Mouse (Mus musculus) activated CD4-positive, CD25-positive, alpha-beta regulatory T cell (primary cell): ENCODE measurements around the gene Taf1a. TPM values are rescaled to one million over a fixed set of nuclear protein-coding genes. Genes with fewer than 3 reads are reported as not detected.

Source experiments
- polyA plus RNA-seq, 2 experiments: library from polyadenylated mRNA; unstranded; fragments of 100-300 nt; shearing (Covaris generic); gene quantifications; one replicate each; pipeline ENCODE4 v1.2.1; 2017

Taf1a gene
- polyA plus RNA-seq = 10 to 100 TPM; 14.0 to 21.6 TPM

GRCm38 (mm10) chr1:183388426-183389406, at the start of gene Taf1a:
Gene Taf1a, plus strand, starts transcription at chr1:183388981.

GRCm38 (mm10) chr1:183369427-183370014, 19.3 kb upstream of the Taf1a start, which contains the start of gene Mia3:
Gene Mia3, minus strand, starts transcription at chr1:183369553.

GRCm38 (mm10) chr1:183417873-183418272, 29.1 kb downstream of the Taf1a start, which contains the start of gene Hhipl2:
Gene Hhipl2, plus strand, starts transcription at chr1:183418215.

Other genes starting within 250 kb of the Taf1a start
- 10 to 100 TPM; 16.5 to 25.1 TPM for gene Disp1, start 167.5 kb upstream of the Taf1a start, polyA plus RNA-seq
- gene Aida, start 92.4 kb upstream of the Taf1a start, polyA plus RNA-seq = 10 to 100 TPM; 22.2 to 36.6 TPM
- 10 to 100 TPM; 56.4 to 66.3 TPM for gene Brox, start 91.7 kb upstream of the Taf1a start, polyA plus RNA-seq
- gene Mia3, start 19.4 kb upstream of the Taf1a start, polyA plus RNA-seq = 100 to 1,000 TPM; 123 to 134 TPM
- gene Hhipl2, start 29.2 kb downstream of the Taf1a start, polyA plus RNA-seq = under 1 TPM in 1 of 2 experiments, not detected in 1; 0.15 TPM